In genomic region chr2:156079674-156080073, GRCm38 (mm10) we compare ENCODE assay signal across 15 mouse cellular contexts. TPM values are rescaled to one million over a fixed set of nuclear protein-coding genes. Genes with fewer than 3 reads are reported as not detected.
DNase-seq lines count a peak whose midpoint lies in the region; ATAC-seq lines count a peak whose summit lies in the region.
"Had no signal": no experiment of that assay in that cellular context is flagged by ENCODE, and none has a peak within 500 bp of the region (broad histone marks: within the 10 kb centered on the region; RNA-seq: fewer than 3 reads in every experiment).

No protein-coding gene starts in this region.

- no peak for DNase-seq in embryonic facial prominence, embryonic 10.5 days (ENCODE audit: low spot score)
- peak; percentile 50 for DNase-seq in intestine, embryonic 14.5 days (ENCODE audit: low spot score)
- no peak for DNase-seq in midbrain, embryonic 11.5 days (ENCODE audit: low spot score, missing footprints)
- DNase-seq in left cerebral cortex, adult 8-10 months (ENCODE audit: low spot score in 2 of 2), result no peak
- DNase-seq in layer of hippocampus, postnatal 10 days (ENCODE audit: low spot score in 2 of 2), result no peak
- DNase-seq: B cell, adult 2 months; gastrocnemius, postnatal 10 days; kidney, adult 11 months; thymus, adult 18-20 months had no signal

- H3K27ac ChIP-seq in embryonic facial prominence, embryonic 12.5 days, result no peak overlapping the region
- no peak overlapping the region for H3K27ac ChIP-seq in embryonic facial prominence, embryonic 10.5 days (replicated peaks)
- H3K27ac ChIP-seq in intestine, embryonic 14.5 days (ENCODE audit: low read depth), result no peak overlapping the region
- H3K27ac ChIP-seq in intestine, embryonic 16.5 days (ENCODE audit: low read length), result no peak overlapping the region
- H3K27ac ChIP-seq in midbrain, embryonic 15.5 days, result no peak overlapping the region
- H3K27ac ChIP-seq in midbrain, embryonic 11.5 days (ENCODE audit: low read depth, low read length), result no peak overlapping the region
- H3K27ac ChIP-seq: liver, embryonic 12.5 days had no signal

- H3K9me3 ChIP-seq in embryonic facial prominence, embryonic 12.5 days, result no peaks in the 10 kb centered on the region
- no peaks in the 10 kb centered on the region for H3K9me3 ChIP-seq in embryonic facial prominence, embryonic 10.5 days
- H3K9me3 ChIP-seq in intestine, embryonic 14.5 days (ENCODE audit: control insufficient read depth, low read length), result no peaks in the 10 kb centered on the region
- H3K9me3 ChIP-seq in intestine, embryonic 16.5 days (ENCODE audit: control insufficient read depth, low read length), result no peaks in the 10 kb centered on the region
- H3K9me3 ChIP-seq in midbrain, embryonic 15.5 days, result no peaks in the 10 kb centered on the region
- no peaks in the 10 kb centered on the region for H3K9me3 ChIP-seq in midbrain, embryonic 11.5 days (ENCODE audit: control insufficient read depth, low read length)
- H3K9me3 ChIP-seq: liver, embryonic 12.5 days; megakaryocyte, embryonic 14.5 days had no signal

- H3K4me3 ChIP-seq in embryonic facial prominence, embryonic 12.5 days, result no peak overlapping the region
- no peak overlapping the region for H3K4me3 ChIP-seq in embryonic facial prominence, embryonic 10.5 days
- H3K4me3 ChIP-seq in intestine, embryonic 14.5 days (ENCODE audit: low read depth, low read length), result no peak overlapping the region
- H3K4me3 ChIP-seq in intestine, embryonic 16.5 days (ENCODE audit: low read length), result no peak overlapping the region
- H3K4me3 ChIP-seq in midbrain, embryonic 15.5 days, result no peak overlapping the region
- no peak overlapping the region for H3K4me3 ChIP-seq in midbrain, embryonic 11.5 days (ENCODE audit: low read depth, low read length)
- H3K4me3 ChIP-seq: erythroblast, embryonic 14.5 days; liver, embryonic 12.5 days; megakaryocyte, embryonic 14.5 days had no signal

- no peaks in the 10 kb centered on the region for H3K27me3 ChIP-seq in embryonic facial prominence, embryonic 12.5 days
- no peaks in the 10 kb centered on the region for H3K27me3 ChIP-seq in embryonic facial prominence, embryonic 10.5 days (replicated peaks; ENCODE audit: low read depth, poor library complexity, severe bottlenecking)
- H3K27me3 ChIP-seq in intestine, embryonic 14.5 days (replicated peaks; ENCODE audit: control insufficient read depth, insufficient read depth, low read length), result no peaks in the 10 kb centered on the region
- H3K27me3 ChIP-seq in intestine, embryonic 16.5 days (replicated peaks; ENCODE audit: control insufficient read depth, insufficient read depth, low read length), result no peaks in the 10 kb centered on the region
- no peaks in the 10 kb centered on the region for H3K27me3 ChIP-seq in midbrain, embryonic 15.5 days (replicated peaks)
- no peaks in the 10 kb centered on the region for H3K27me3 ChIP-seq in midbrain, embryonic 11.5 days (ENCODE audit: control insufficient read depth, insufficient read depth, low read length)
- H3K27me3 ChIP-seq: liver, embryonic 12.5 days; megakaryocyte, embryonic 14.5 days had no signal

- H3K36me3 ChIP-seq in embryonic facial prominence, embryonic 12.5 days, result peaks cover 47% of the 10 kb centered on the region
- peaks cover 54% of the 10 kb centered on the region for H3K36me3 ChIP-seq in embryonic facial prominence, embryonic 10.5 days (replicated peaks)
- peaks cover 46% of the 10 kb centered on the region for H3K36me3 ChIP-seq in intestine, embryonic 14.5 days (ENCODE audit: control insufficient read depth, insufficient read depth, low read length)
- peaks cover 21% of the 10 kb centered on the region for H3K36me3 ChIP-seq in intestine, embryonic 16.5 days (ENCODE audit: control insufficient read depth, insufficient read depth, low read length)
- H3K36me3 ChIP-seq in midbrain, embryonic 15.5 days (replicated peaks), result peaks cover 34% of the 10 kb centered on the region
- H3K36me3 ChIP-seq in midbrain, embryonic 11.5 days (ENCODE audit: control insufficient read depth, insufficient read depth, low read length), result peaks cover 21% of the 10 kb centered on the region

- WGBS in embryonic facial prominence, embryonic 12.5 days, result 45% methylated on average over 4 of the region's 4 CpGs
- 70% methylated on average over 4 of the region's 4 CpGs for WGBS in embryonic facial prominence, embryonic 10.5 days
- WGBS in intestine, embryonic 14.5 days, result 44% methylated on average over 4 of the region's 4 CpGs
- 43% methylated on average over 4 of the region's 4 CpGs for WGBS in intestine, embryonic 16.5 days
- whole genome bisulfite sequencing in midbrain, embryonic 15.5 days, result 44% methylated on average over 4 of the region's 4 CpGs
- WGBS in midbrain, embryonic 11.5 days, result 70% methylated on average over 4 of the region's 4 CpGs

- no peak overlapping the region for H3K9ac ChIP-seq in embryonic facial prominence, embryonic 12.5 days
- no peak overlapping the region for H3K9ac ChIP-seq in intestine, embryonic 14.5 days (ENCODE audit: low read length)
- no peak overlapping the region for H3K9ac ChIP-seq in intestine, embryonic 16.5 days (ENCODE audit: low read depth, low read length)
- H3K9ac ChIP-seq in midbrain, embryonic 15.5 days, result no peak overlapping the region
- H3K9ac ChIP-seq in midbrain, embryonic 11.5 days (ENCODE audit: low read length), result no peak overlapping the region
- H3K9ac ChIP-seq: liver, embryonic 12.5 days had no signal

- peaks cover 3% of the 10 kb centered on the region; the same call in 1 of the 2 replicates for H3K4me1 ChIP-seq in embryonic facial prominence, embryonic 12.5 days
- H3K4me1 ChIP-seq in embryonic facial prominence, embryonic 10.5 days, result no peaks in the 10 kb centered on the region
- no peaks in the 10 kb centered on the region; the same call in 1 of the 2 replicates for H3K4me1 ChIP-seq in intestine, embryonic 14.5 days (replicated peaks; ENCODE audit: control insufficient read depth, insufficient read depth, low read length)
- 0 out of 2 replicates have a peak, but pooled peaks cover 3% of the 10 kb centered on the region for H3K4me1 ChIP-seq in intestine, embryonic 16.5 days (ENCODE audit: control insufficient read depth, insufficient read depth, low read length)
- no peaks in the 10 kb centered on the region for H3K4me1 ChIP-seq in midbrain, embryonic 15.5 days
- H3K4me1 ChIP-seq in midbrain, embryonic 11.5 days (ENCODE audit: control insufficient read depth, insufficient read depth, low read length), result no peaks in the 10 kb centered on the region

- no peak overlapping the region for H3K4me2 ChIP-seq in embryonic facial prominence, embryonic 12.5 days (replicated peaks)
- H3K4me2 ChIP-seq in intestine, embryonic 14.5 days (ENCODE audit: low read length), result no peak overlapping the region
- H3K4me2 ChIP-seq in intestine, embryonic 16.5 days (ENCODE audit: low read depth, low read length), result no peak overlapping the region
- H3K4me2 ChIP-seq in midbrain, embryonic 15.5 days, result no peak overlapping the region
- no peak overlapping the region for H3K4me2 ChIP-seq in midbrain, embryonic 11.5 days
- H3K4me2 ChIP-seq: liver, embryonic 12.5 days had no signal

- 0 out of 2 replicates have a peak, but pooled peaks have one; percentile 23 for ATAC-seq in embryonic facial prominence, embryonic 12.5 days (ENCODE audit: insufficient number of reproducible peaks, insufficient read depth, low FRiP score, low TSS enrichment)
- ATAC-seq in intestine, embryonic 14.5 days (replicated peaks; ENCODE audit: low FRiP score, low TSS enrichment, low read depth), result no peak; the same call in 1 of the 2 replicates
- ATAC-seq in intestine, embryonic 16.5 days, result no peak
- ATAC-seq in midbrain, embryonic 15.5 days (replicated peaks), result 0 out of 2 replicates have a peak, but pooled peaks have one; percentile 24
- no peak for ATAC-seq in midbrain, embryonic 11.5 days (ENCODE audit: low FRiP score)
- ATAC-seq: liver, embryonic 12.5 days had no signal

RNA-seq across cellular contexts. Expression of gene Spag4, which starts 14.7 kb away (rescaled TPM):
- 6.0 and 6.9 TPM in 2 replicates for polyA plus RNA-seq in embryonic facial prominence, embryonic 12.5 days (2016; fragmentation: Nextera tagmentation; extraction: Ambion mirVana)
- polyA plus RNA-seq in embryonic facial prominence, embryonic 10.5 days (2016; fragmentation: Nextera tagmentation; extraction: Ambion mirVana), result 5.9 and 6.0 TPM in 2 replicates
- polyA plus RNA-seq in intestine, embryonic 14.5 days (2014; fragmentation: Nextera tagmentation; extraction: Ambion mirVana), result 3.0 and 4.0 TPM in 2 replicates
- polyA plus RNA-seq in intestine, embryonic 16.5 days (2015; fragmentation: Nextera tagmentation; extraction: Ambion mirVana), result 1.7 and 2.4 TPM in 2 replicates
- 7.6 and 8.0 TPM in 2 replicates for polyA plus RNA-seq in midbrain, embryonic 15.5 days (2015; fragmentation: Nextera tagmentation; extraction: Ambion mirVana)
- polyA plus RNA-seq in midbrain, embryonic 11.5 days (2014; fragmentation: Nextera tagmentation; extraction: Ambion mirVana), result 5.9 and 6.2 TPM in 2 replicates
- 1 to 10 TPM; 2.9 to 4.0 (median 3.7) TPM for total RNA-seq in left cerebral cortex, adult 8-10 months (2022)
- 1 to 10 TPM; 3.3 to 6.7 TPM for total RNA-seq in layer of hippocampus, postnatal 10 days (2021)

RNA-seq across cellular contexts. Expression of gene Fer1l4, which starts 26.9 kb away (rescaled TPM):
- polyA plus RNA-seq in embryonic facial prominence, embryonic 12.5 days (2016; fragmentation: Nextera tagmentation; extraction: Ambion mirVana), result 0.05 and 0.08 TPM in 2 replicates
- 0.11 TPM in 1 of 2 replicates, not detected in the other for polyA plus RNA-seq in embryonic facial prominence, embryonic 10.5 days (2016; fragmentation: Nextera tagmentation; extraction: Ambion mirVana)
- 0.05 and 0.17 TPM in 2 replicates for polyA plus RNA-seq in intestine, embryonic 14.5 days (2014; fragmentation: Nextera tagmentation; extraction: Ambion mirVana)
- 0.05 and 0.06 TPM in 2 replicates for polyA plus RNA-seq in intestine, embryonic 16.5 days (2015; fragmentation: Nextera tagmentation; extraction: Ambion mirVana)
- polyA plus RNA-seq in midbrain, embryonic 15.5 days (2015; fragmentation: Nextera tagmentation; extraction: Ambion mirVana), result 0.13 TPM in 1 of 2 replicates, not detected in the other
- not detected in 2 replicates for polyA plus RNA-seq in midbrain, embryonic 11.5 days (2014; fragmentation: Nextera tagmentation; extraction: Ambion mirVana)
- not detected for total RNA-seq in left cerebral cortex, adult 8-10 months (2022)
- total RNA-seq in layer of hippocampus, postnatal 10 days (2021), result not detected
- total RNA-seq: gastrocnemius, postnatal 10 days had no signal
- polyA plus RNA-seq: erythroblast, embryonic 14.5 days; liver, embryonic 12.5 days had no signal

RNA-seq across cellular contexts. Expression of gene Cpne1, which starts 32.1 kb away (rescaled TPM):
- 64.9 and 68.6 TPM in 2 replicates for polyA plus RNA-seq in embryonic facial prominence, embryonic 12.5 days (2016; fragmentation: Nextera tagmentation; extraction: Ambion mirVana)
- polyA plus RNA-seq in embryonic facial prominence, embryonic 10.5 days (2016; fragmentation: Nextera tagmentation; extraction: Ambion mirVana), result 75.6 and 79.6 TPM in 2 replicates
- 46.2 and 50.3 TPM in 2 replicates for polyA plus RNA-seq in intestine, embryonic 14.5 days (2014; fragmentation: Nextera tagmentation; extraction: Ambion mirVana)
- polyA plus RNA-seq in intestine, embryonic 16.5 days (2015; fragmentation: Nextera tagmentation; extraction: Ambion mirVana), result 35.8 and 41.5 TPM in 2 replicates
- polyA plus RNA-seq in midbrain, embryonic 15.5 days (2015; fragmentation: Nextera tagmentation; extraction: Ambion mirVana), result 27.5 and 29.6 TPM in 2 replicates
- 45.7 and 48.9 TPM in 2 replicates for polyA plus RNA-seq in midbrain, embryonic 11.5 days (2014; fragmentation: Nextera tagmentation; extraction: Ambion mirVana)
- total RNA-seq in left cerebral cortex, adult 8-10 months (2022), result 10 to 100 TPM; 25.2 to 37.8 (median 34.2) TPM
- total RNA-seq in layer of hippocampus, postnatal 10 days (2021), result 10 to 100 TPM; 28.8 to 32.7 TPM

RNA-seq across cellular contexts. Expression of gene Rbm12, which starts 32.1 kb away (rescaled TPM):
- polyA plus RNA-seq in embryonic facial prominence, embryonic 12.5 days (2016; fragmentation: Nextera tagmentation; extraction: Ambion mirVana), result 38.7 and 43.0 TPM in 2 replicates
- 50.8 and 52.6 TPM in 2 replicates for polyA plus RNA-seq in embryonic facial prominence, embryonic 10.5 days (2016; fragmentation: Nextera tagmentation; extraction: Ambion mirVana)
- 29.1 and 31.6 TPM in 2 replicates for polyA plus RNA-seq in intestine, embryonic 14.5 days (2014; fragmentation: Nextera tagmentation; extraction: Ambion mirVana)
- 16.5 and 19.3 TPM in 2 replicates for polyA plus RNA-seq in intestine, embryonic 16.5 days (2015; fragmentation: Nextera tagmentation; extraction: Ambion mirVana)
- 25.8 and 26.6 TPM in 2 replicates for polyA plus RNA-seq in midbrain, embryonic 15.5 days (2015; fragmentation: Nextera tagmentation; extraction: Ambion mirVana)
- polyA plus RNA-seq in midbrain, embryonic 11.5 days (2014; fragmentation: Nextera tagmentation; extraction: Ambion mirVana), result 47.7 and 48.3 TPM in 2 replicates
- total RNA-seq in left cerebral cortex, adult 8-10 months (2022), result 10 to 100 TPM; 23.0 to 35.0 (median 26.7) TPM
- total RNA-seq in layer of hippocampus, postnatal 10 days (2021), result 10 to 100 TPM; 33.5 to 34.8 TPM

RNA-seq across cellular contexts. Expression of gene Gm28036, which starts 47.2 kb away (rescaled TPM):
- 16.8 and 17.6 TPM in 2 replicates for polyA plus RNA-seq in embryonic facial prominence, embryonic 12.5 days (2016; fragmentation: Nextera tagmentation; extraction: Ambion mirVana)
- polyA plus RNA-seq in embryonic facial prominence, embryonic 10.5 days (2016; fragmentation: Nextera tagmentation; extraction: Ambion mirVana), result 23.3 and 35.7 TPM in 2 replicates
- 13.3 and 13.6 TPM in 2 replicates for polyA plus RNA-seq in intestine, embryonic 14.5 days (2014; fragmentation: Nextera tagmentation; extraction: Ambion mirVana)
- 13.5 and 14.1 TPM in 2 replicates for polyA plus RNA-seq in intestine, embryonic 16.5 days (2015; fragmentation: Nextera tagmentation; extraction: Ambion mirVana)
- 15.6 and 20.9 TPM in 2 replicates for polyA plus RNA-seq in midbrain, embryonic 15.5 days (2015; fragmentation: Nextera tagmentation; extraction: Ambion mirVana)
- polyA plus RNA-seq in midbrain, embryonic 11.5 days (2014; fragmentation: Nextera tagmentation; extraction: Ambion mirVana), result 19.1 and 19.6 TPM in 2 replicates
- 10 to 100 TPM; 10.4 to 33.0 (median 23.4) TPM for total RNA-seq in left cerebral cortex, adult 8-10 months (2022)
- total RNA-seq in layer of hippocampus, postnatal 10 days (2021), result 10 to 100 TPM; 21.7 to 24.7 TPM
- polyA plus RNA-seq: erythroblast, embryonic 14.5 days had no signal

Comparison
In these comparisons a context has a peak if more than half of its experiments do, and no peak if none do; other contexts are left out.
1. ATAC-seq: peak in embryonic facial prominence, embryonic 12.5 days (single experiment) and midbrain, embryonic 15.5 days (single experiment); none in intestine, embryonic 14.5 days (single experiment), intestine, embryonic 16.5 days (single experiment) and midbrain, embryonic 11.5 days (single experiment).